Comparison of ENCODE assay signal across 16 mouse cellular contexts in genomic region chr1:124369604-124370003, GRCm38 (mm10).
DNase-seq lines count a peak whose midpoint lies in the region.
"Had no signal": no experiment of that assay in that cellular context is flagged by ENCODE, and none has a peak within 500 bp of the region (broad histone marks: within the 10 kb centered on the region; RNA-seq: fewer than 3 reads in every experiment).

No protein-coding gene starts in this region.

- DNase-seq in layer of hippocampus, adult 9-11 months, result peak; percentile 33
- no peak for DNase-seq in layer of hippocampus, postnatal 36 days
- peak; percentile 7 for DNase-seq in right cerebral cortex, adult 18-20 months
- no peak for DNase-seq in right cerebral cortex, postnatal 14 days
- DNase-seq in embryo, embryonic 11 days, result peak; percentile 4
- DNase-seq in right cerebral cortex, postnatal 25 days, result peak; percentile 13
- DNase-seq in heart, adult 8-10 months (ENCODE audit: low spot score), result no peak
- DNase-seq: adrenal gland, postnatal 25 days; B cell, adult 2 months; cerebellum, adult 2 months; cerebellum, postnatal 14 days; heart, postnatal 36 days; kidney, adult 2 months; retina, postnatal 1 day; spleen, adult 18-20 months; thymus, postnatal 25 days had no signal

Comparison
In these comparisons a context has a peak if more than half of its experiments do, and no peak if none do; other contexts are left out.
1. DNase-seq: peak in layer of hippocampus, adult 9-11 months (single experiment), right cerebral cortex, adult 18-20 months (single experiment), embryo, embryonic 11 days (single experiment) and right cerebral cortex, postnatal 25 days (single experiment); none in layer of hippocampus, postnatal 36 days (0 of 2), right cerebral cortex, postnatal 14 days (single experiment) and heart, adult 8-10 months (single experiment).